Mouse (Mus musculus): ENCODE data around the gene Gm14137. TPM values are rescaled to one million over a fixed set of nuclear protein-coding genes. Genes with fewer than 3 reads are reported as not detected.

Gm14137 gene
- polyA plus RNA-seq, 1 experiment from 2014 or later, result 0.15 TPM

DNA sequence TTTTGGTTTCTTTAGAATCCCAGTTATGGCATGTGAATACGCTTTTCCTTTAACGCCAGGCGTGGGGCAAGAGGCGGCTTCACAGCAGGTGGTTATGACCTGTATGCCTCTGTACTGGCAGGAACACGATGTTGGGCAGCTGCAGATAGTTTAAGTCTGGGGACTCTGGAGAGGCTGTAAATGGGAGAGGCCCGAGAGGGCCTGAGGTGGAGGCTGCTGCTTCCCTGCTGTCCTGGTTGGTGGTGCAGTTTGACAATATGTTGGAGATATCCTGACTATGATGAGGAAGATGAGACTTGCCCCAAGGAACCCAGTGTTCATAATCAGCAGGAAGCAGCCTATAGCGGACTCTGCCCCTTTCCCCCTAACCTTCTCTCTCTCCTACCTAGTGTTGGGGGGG lies 8.6 kb downstream of the Gm14137 start:
- no peak for ATAC-seq
- H3K36me3 ChIP-seq (ENCODE audit: control insufficient read depth, insufficient read depth, low read length), result peaks cover 3% of the 10 kb centered on the region; the same call in 1 of the 2 replicates
- 83% methylated on average over 7 of the region's 7 CpGs for WGBS

DNA sequence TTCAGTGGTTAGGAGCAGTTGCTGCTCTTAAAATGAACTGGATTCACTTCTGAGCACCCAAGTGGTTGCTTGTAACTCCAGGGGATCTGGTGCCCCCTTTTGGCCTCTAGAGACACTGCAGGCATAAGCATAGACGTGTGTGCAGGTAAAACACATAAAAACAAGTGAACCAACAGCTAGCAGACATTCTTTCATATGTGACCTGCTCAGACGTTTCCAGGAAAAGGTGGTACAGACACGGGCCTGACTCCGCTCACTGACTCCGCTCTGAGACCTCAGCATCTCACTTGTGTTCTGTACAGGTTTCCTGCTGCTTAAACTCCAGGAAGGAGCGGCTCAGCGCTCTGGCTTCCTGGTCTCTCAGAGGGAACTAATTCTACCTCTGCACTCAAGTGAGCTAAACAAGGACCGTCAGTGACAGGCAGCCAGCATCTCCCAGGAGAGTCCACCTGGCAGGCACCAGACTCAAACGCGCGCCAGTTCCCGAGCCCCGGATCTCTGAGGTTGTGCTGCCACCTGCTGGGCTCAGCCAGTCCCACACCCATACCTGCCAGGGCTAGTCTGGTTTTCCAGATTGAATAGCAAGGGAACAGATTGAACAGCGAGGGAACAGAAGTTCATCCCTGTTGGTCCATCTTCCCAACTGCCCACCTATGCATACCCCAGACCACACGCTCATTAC lies 14.9 kb downstream of the Gm14137 start:
- no peaks in the 10 kb centered on the region for H3K27me3 ChIP-seq (replicated peaks; ENCODE audit: control insufficient read depth, insufficient read depth, low read length)
- peaks cover 7% of the 10 kb centered on the region; the same call in 1 of the 2 replicates for H3K4me1 ChIP-seq (ENCODE audit: control insufficient read depth, insufficient read depth, low read length)
- WGBS, result 9% methylated on average over 15 of the region's 15 CpGs
- H3K9me3 ChIP-seq (ENCODE audit: control insufficient read depth, low read length), result no peaks in the 10 kb centered on the region
- H3K36me3 ChIP-seq (ENCODE audit: control insufficient read depth, insufficient read depth, low read length), result 0 out of 2 replicates have a peak, but pooled peaks cover 2% of the 10 kb centered on the region
- ATAC-seq, result peak; percentile 87
- peak overlapping the region; percentile 37 for H3K4me3 ChIP-seq (ENCODE audit: low read length)
- no peak overlapping the region for H3K27ac ChIP-seq (ENCODE audit: low read length)
- H3K4me2 ChIP-seq (ENCODE audit: low read depth, low read length), result peak overlapping the region; percentile 60
- H3K9ac ChIP-seq (ENCODE audit: low read depth, low read length), result no peak overlapping the region; the same call in 1 of the 2 replicates

More for the DNA sequence above, 8.6 kb downstream of the Gm14137 start:
- no peaks in the 10 kb centered on the region for H3K4me1 ChIP-seq (ENCODE audit: control insufficient read depth, insufficient read depth, low read length)
- H3K4me3 ChIP-seq (ENCODE audit: low read length), result no peak overlapping the region
- no peak overlapping the region for H3K27ac ChIP-seq (ENCODE audit: low read length)
- H3K27me3 ChIP-seq (replicated peaks; ENCODE audit: control insufficient read depth, insufficient read depth, low read length), result no peaks in the 10 kb centered on the region
- H3K9ac ChIP-seq (ENCODE audit: low read depth, low read length), result no peak overlapping the region
- no peaks in the 10 kb centered on the region for H3K9me3 ChIP-seq (ENCODE audit: control insufficient read depth, low read length)
- no peak overlapping the region for H3K4me2 ChIP-seq (ENCODE audit: low read depth, low read length)

DNA sequence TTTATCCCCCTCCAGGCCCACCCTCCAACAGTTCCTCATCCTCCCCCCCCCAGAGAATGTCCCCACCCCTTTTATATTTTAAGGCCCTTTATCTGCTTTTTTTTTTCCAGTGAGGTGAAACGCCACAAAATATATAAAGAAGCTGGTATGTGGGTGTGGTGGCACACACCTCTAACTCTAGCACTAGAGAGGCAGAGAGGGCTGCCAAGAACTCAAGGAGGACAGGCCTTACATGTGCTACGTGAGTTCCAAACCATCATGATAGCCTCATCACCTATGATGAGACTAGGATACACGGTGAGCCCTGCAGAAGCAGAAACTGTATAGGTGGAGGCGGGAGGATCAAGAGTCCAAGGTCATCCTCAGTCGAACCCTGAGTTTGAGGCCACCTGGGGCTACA lies 16.7 kb downstream of the Gm14137 start:
- 75% methylated on average over 5 of the region's 5 CpGs for WGBS
- Histone ChIP-seq H3K4me2 (ENCODE audit: low read depth, low read length) (no peak overlapping the region), H3K9ac (ENCODE audit: low read depth, low read length) (no peak overlapping the region)

GRCm38 (mm10) chr2:119194140-119194539 lies 19.8 kb downstream of the Gm14137 start:
- Histone ChIP-seq H3K27me3 (replicated peaks; ENCODE audit: control insufficient read depth, insufficient read depth, low read length) (no peaks in the 10 kb centered on the region), H3K9ac (ENCODE audit: low read depth, low read length) (no peak overlapping the region), H3K4me2 (ENCODE audit: low read depth, low read length) (no peak overlapping the region), H3K36me3 (ENCODE audit: control insufficient read depth, insufficient read depth, low read length) (no peaks in the 10 kb centered on the region), H3K9me3 (ENCODE audit: control insufficient read depth, low read length) (no peaks in the 10 kb centered on the region), H3K4me1 (ENCODE audit: control insufficient read depth, insufficient read depth, low read length) (peaks cover 8% of the 10 kb centered on the region; the same call in 1 of the 2 replicates), H3K27ac (ENCODE audit: low read length) (no peak overlapping the region), H3K4me3 (ENCODE audit: low read length) (no peak overlapping the region)
- no peak for ATAC-seq
- WGBS, result 81% methylated on average over 5 of the region's 5 CpGs

More for the DNA sequence above, 16.7 kb downstream of the Gm14137 start:
- Histone ChIP-seq H3K27me3 (replicated peaks; ENCODE audit: control insufficient read depth, insufficient read depth, low read length) (no peaks in the 10 kb centered on the region), H3K4me1 (ENCODE audit: control insufficient read depth, insufficient read depth, low read length) (peaks cover 7% of the 10 kb centered on the region; the same call in 1 of the 2 replicates), H3K27ac (ENCODE audit: low read length) (no peak overlapping the region), H3K9me3 (ENCODE audit: control insufficient read depth, low read length) (no peaks in the 10 kb centered on the region), H3K4me3 (ENCODE audit: low read length) (no peak overlapping the region), H3K36me3 (ENCODE audit: control insufficient read depth, insufficient read depth, low read length) (no peaks in the 10 kb centered on the region)
- no peak for ATAC-seq

DNA sequence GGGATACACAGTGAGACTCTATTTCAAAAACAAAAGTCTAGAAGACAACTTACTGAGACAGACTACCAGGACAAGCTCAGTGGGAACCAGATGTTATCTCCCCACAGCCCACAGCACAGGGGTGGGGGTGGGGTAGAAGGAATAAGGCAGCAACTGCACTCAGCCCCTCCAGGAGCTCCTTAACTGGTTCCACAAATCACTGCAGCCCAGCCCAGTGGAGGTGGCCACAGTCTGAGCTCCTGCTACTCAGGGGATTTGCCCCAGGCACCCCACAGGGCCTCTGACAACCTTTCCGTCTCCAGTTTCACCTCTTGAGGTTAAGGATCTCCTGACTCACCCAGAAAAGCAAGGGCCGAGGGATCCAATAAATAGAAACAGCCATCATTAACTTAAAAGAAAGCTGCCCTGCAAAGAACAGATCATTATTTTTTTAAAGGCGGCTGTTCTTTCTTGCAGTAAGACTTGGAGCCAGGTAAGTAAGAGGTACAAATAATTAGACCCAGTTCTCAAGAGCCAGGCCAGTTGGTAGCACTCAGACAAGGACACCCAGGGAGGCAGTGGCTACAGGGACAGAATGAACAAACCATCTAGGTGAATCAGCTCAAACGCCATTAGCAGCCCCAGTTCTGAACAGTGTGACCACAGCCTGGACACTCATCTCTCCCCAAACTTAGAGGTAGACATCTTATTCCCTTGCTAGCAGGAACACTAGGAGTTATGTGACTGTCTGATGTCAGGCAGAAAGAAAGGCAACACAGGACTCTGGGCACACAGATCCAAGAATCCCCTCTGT lies 22.2 kb downstream of the Gm14137 start:
- H3K36me3 ChIP-seq (ENCODE audit: control insufficient read depth, insufficient read depth, low read length), result no peaks in the 10 kb centered on the region
- no peak overlapping the region for H3K9ac ChIP-seq (ENCODE audit: low read depth, low read length)
- 0 out of 2 replicates have a peak, but pooled peaks cover 6% of the 10 kb centered on the region for H3K4me1 ChIP-seq (ENCODE audit: control insufficient read depth, insufficient read depth, low read length)
- WGBS, result 49% methylated on average over 4 of the region's 4 CpGs
- no peak overlapping the region for H3K4me2 ChIP-seq (ENCODE audit: low read depth, low read length)
- no peak for ATAC-seq
- no peak overlapping the region for H3K27ac ChIP-seq (ENCODE audit: low read length)
- no peak overlapping the region for H3K4me3 ChIP-seq (ENCODE audit: low read length)
- no peaks in the 10 kb centered on the region for H3K27me3 ChIP-seq (replicated peaks; ENCODE audit: control insufficient read depth, insufficient read depth, low read length)
- no peaks in the 10 kb centered on the region for H3K9me3 ChIP-seq (ENCODE audit: control insufficient read depth, low read length)

DNA sequence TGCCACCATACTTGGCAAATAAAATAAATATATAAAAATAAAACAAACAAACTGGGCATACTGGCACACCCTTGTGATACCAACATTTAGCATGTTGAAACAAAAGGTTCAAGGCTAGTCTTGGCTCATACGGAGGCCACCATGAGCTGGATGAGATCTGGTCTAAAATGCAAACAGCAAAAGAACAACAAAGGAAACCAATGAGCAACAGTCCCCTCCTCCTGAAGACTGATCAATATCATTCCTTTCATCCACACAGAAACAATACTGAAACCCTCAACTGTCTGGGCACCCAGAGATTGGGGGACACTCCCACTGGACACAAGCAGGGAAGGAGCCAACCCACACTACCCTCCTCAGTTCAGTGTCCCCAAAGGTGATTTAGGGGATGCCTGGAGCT lies 23.2 kb downstream of the Gm14137 start:
- Histone ChIP-seq H3K36me3 (ENCODE audit: control insufficient read depth, insufficient read depth, low read length) (no peaks in the 10 kb centered on the region), H3K4me3 (ENCODE audit: low read length) (no peak overlapping the region), H3K27ac (ENCODE audit: low read length) (no peak overlapping the region), H3K4me2 (ENCODE audit: low read depth, low read length) (no peak overlapping the region), H3K27me3 (replicated peaks; ENCODE audit: control insufficient read depth, insufficient read depth, low read length) (no peaks in the 10 kb centered on the region), H3K9me3 (ENCODE audit: control insufficient read depth, low read length) (no peaks in the 10 kb centered on the region), H3K4me1 (ENCODE audit: control insufficient read depth, insufficient read depth, low read length) (0 out of 2 replicates have a peak, but pooled peaks cover 6% of the 10 kb centered on the region), H3K9ac (ENCODE audit: low read depth, low read length) (no peak overlapping the region)
- ATAC-seq, result no peak
- WGBS, result 76% methylated on average over 1 of the region's 1 CpGs

DNA sequence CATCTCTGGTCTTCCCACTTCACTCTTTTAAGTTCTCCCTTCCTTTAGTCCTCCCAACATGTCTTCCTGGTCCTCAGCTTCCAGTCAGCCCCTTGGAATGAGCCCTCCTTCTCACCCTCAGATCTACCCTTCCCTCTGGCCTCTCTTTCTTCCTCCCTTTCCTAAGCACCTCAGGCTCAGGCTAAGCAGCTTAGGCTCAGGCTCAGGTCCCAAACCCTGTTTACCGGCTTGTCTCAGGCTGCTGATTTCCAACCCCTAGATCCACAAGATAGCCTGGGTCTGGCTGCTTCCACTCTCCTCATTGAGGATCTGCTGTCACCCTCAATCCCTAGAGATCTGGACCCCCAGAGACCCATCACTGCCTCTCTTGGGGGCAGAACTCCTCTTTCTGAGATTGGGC lies 23.7 kb downstream of the Gm14137 start:
- no peaks in the 10 kb centered on the region for H3K9me3 ChIP-seq (ENCODE audit: control insufficient read depth, low read length)
- no peaks in the 10 kb centered on the region for H3K36me3 ChIP-seq (ENCODE audit: control insufficient read depth, insufficient read depth, low read length)
- H3K4me3 ChIP-seq (ENCODE audit: low read length), result no peak overlapping the region
- H3K9ac ChIP-seq (ENCODE audit: low read depth, low read length), result no peak overlapping the region
- peaks cover 8% of the 10 kb centered on the region; the same call in 1 of the 2 replicates for H3K4me1 ChIP-seq (ENCODE audit: control insufficient read depth, insufficient read depth, low read length)
- no peak overlapping the region for H3K4me2 ChIP-seq (ENCODE audit: low read depth, low read length)
- whole genome bisulfite sequencing, result 24% methylated on average over 1 of the region's 1 CpGs
- H3K27ac ChIP-seq (ENCODE audit: low read length), result no peak overlapping the region
- no peak for ATAC-seq
- H3K27me3 ChIP-seq (replicated peaks; ENCODE audit: control insufficient read depth, insufficient read depth, low read length), result no peaks in the 10 kb centered on the region

GRCm38 (mm10) chr2:119198934-119199333 lies 24.6 kb downstream of the Gm14137 start:
- no peak overlapping the region for H3K4me2 ChIP-seq (ENCODE audit: low read depth, low read length)
- WGBS, result 67% methylated on average over 3 of the region's 3 CpGs

DNA sequence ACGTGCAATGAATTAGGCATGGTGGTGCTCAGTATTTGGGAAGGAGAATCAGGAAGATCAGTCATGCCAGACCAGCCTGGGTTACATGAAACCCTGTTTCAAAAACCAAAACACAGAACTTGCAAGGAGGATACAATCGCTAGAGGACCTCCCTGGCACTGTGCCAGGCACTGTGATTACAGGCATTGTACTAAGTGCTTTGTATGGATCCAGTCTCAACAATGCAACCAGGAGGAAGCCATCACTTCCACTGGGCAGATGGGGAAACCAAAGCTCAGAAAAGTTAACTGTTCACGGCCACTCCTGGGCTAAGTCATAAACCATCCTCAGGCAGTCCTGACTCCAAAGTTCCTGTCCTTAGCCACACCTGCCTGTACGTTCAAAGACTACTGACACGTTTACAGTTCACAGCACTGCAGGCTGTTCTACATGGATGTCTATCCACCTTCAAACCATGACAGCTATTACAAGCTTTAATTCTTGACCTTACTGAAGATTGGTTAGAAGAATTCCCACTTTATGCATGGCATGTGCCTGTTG lies 28.7 kb downstream of the Gm14137 start:
- Histone ChIP-seq H3K9ac (ENCODE audit: low read depth, low read length) (no peak overlapping the region), H3K4me3 (ENCODE audit: low read length) (no peak overlapping the region), H3K36me3 (ENCODE audit: control insufficient read depth, insufficient read depth, low read length) (no peaks in the 10 kb centered on the region), H3K27me3 (replicated peaks; ENCODE audit: control insufficient read depth, insufficient read depth, low read length) (no peaks in the 10 kb centered on the region), H3K9me3 (ENCODE audit: control insufficient read depth, low read length) (no peaks in the 10 kb centered on the region), H3K27ac (ENCODE audit: low read length) (peak overlapping the region; percentile 10; the same call in 1 of the 2 replicates), H3K4me2 (ENCODE audit: low read depth, low read length) (no peak overlapping the region), H3K4me1 (ENCODE audit: control insufficient read depth, insufficient read depth, low read length) (peaks cover 14% of the 10 kb centered on the region)
- WGBS, result 24% methylated on average over 5 of the region's 5 CpGs
- ATAC-seq, result peak; percentile 79

More at GRCm38 (mm10) chr2:119198934-119199333, 24.6 kb downstream of the Gm14137 start:
- Histone ChIP-seq H3K4me3 (ENCODE audit: low read length) (no peak overlapping the region), H3K4me1 (ENCODE audit: control insufficient read depth, insufficient read depth, low read length) (peaks cover 13% of the 10 kb centered on the region), H3K36me3 (ENCODE audit: control insufficient read depth, insufficient read depth, low read length) (no peaks in the 10 kb centered on the region), H3K9me3 (ENCODE audit: control insufficient read depth, low read length) (no peaks in the 10 kb centered on the region), H3K9ac (ENCODE audit: low read depth, low read length) (no peak overlapping the region), H3K27ac (ENCODE audit: low read length) (no peak overlapping the region), H3K27me3 (replicated peaks; ENCODE audit: control insufficient read depth, insufficient read depth, low read length) (no peaks in the 10 kb centered on the region)
- ATAC-seq, result no peak
